Mouse (Mus musculus) kidney, adult 11 months (tissue): ENCODE results near the gene Akt1.

Experiments used
- DNase-seq: peaks from one replicate; pipeline ENCODE4 v3.0.0; 2022

Gene Akt1

DNA sequence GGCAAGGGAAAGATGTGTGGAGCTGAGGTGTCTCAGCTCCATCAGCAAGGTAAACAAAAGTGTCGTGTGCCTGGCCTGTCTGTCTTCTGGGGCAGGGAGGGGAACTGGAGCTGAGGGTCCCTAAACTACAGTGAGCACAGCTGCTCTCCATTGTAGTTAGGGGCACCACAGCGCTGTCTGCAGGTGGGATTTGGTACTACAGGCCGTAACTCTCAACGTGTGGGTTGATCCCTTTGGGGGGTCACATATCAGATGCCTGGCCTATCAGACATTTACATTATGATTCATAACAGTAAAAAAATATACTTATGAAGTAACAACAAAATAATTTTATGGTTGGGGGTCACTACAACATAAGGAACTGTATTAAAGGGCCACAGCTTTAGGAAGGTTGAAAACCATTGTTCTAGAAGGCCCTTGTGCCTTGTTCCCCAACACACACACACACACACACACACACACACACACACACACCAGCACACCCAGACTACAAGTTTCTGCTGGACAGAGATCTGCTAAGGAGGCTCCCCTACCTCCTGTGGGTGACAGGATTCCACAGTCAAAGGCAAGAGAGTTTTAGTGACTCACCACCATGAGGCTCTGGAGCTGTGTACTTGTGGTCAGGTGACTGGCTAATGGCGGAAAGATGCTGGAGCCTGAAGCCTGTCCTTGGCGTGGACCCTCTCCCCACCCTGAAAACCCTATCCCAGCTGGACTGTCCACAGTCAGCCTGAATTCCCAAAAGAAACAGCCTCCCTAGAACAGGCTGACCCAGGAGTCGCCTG, 47.4 kb downstream of the Akt1 start:
- no peak for DNase-seq

DNA sequence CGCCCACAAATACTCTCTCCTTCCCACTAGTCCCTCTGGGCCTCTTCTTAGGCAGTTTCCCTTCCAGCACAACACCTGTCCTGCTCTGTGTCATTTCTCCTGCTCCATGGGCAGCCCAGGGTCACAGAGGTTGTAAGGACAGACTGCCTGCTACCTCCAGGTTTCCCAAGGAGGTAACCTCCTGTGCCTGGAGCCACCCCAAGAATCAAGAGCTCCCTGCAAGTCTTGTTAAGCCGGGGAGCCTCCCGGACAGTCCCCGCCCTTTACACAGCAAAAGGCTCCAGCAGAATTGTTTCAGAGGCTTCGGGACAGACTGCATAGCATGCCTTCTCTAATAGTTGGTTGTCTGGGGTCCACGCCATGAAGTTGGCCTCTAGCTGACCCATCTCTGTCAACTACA, 48.2 kb downstream of the Akt1 start:
- DNase-seq = no peak

DNA sequence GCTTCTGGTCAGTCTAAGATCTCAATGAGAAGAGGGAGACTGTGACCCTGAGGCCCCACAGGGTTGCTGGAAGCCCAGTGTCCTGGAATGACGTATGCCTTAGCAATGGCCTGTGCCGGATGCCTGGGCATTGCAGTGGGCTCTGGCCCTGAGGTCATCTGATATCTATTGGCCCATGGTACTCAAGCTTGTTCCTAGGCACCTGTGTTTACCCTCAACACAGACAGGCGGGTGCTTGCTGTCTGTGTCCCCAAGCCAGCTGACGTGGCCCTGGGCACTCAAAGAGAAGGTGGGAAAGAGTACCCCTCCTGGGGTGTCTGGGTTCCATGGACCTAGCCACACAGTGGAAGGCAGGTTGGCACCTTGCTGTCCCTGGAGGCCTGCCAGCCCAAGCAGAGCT, 49.0 kb downstream of the Akt1 start:
- no peak for DNase-seq

DNA sequence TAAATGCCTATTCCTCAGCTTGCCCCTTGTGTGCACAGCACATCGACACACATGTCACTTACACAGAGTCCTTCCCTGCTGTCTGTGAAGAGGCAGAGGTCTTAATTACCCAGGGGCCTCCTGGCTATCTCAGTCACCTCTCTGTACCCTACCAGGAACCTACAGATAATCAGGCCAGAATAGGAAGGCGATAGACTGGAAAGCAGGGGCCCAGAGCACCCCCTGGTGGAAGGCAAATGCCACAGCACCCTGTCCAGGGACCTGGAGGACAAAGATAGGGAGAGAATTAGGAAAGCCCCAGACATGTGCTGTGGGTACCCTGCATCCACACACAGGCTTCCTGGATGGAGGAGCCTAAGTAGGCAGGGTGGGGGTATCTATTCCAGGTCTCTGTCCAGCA, 50.9 kb downstream of the Akt1 start:
- no peak for DNase-seq

DNA sequence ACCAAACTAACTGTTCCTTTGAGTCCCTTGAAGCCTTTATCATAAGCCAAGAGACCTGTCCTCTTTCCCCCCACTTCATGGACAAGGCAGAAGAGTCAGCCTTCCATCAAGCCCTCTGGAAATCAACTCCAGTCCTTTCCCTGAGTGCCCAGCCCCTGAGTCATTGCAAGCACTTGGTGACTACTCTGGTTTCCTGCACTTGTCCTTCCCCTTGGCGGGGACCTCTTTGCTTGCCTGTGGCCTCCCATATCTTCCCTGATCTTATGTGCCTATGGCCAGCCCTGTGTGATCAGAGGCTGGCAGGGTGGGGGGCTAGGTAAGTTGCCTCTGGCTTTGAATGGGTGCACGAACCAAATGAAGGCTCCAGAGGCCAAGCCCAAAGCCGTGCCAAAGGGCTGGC, 52.8 kb downstream of the Akt1 start:
- no peak for DNase-seq

DNA sequence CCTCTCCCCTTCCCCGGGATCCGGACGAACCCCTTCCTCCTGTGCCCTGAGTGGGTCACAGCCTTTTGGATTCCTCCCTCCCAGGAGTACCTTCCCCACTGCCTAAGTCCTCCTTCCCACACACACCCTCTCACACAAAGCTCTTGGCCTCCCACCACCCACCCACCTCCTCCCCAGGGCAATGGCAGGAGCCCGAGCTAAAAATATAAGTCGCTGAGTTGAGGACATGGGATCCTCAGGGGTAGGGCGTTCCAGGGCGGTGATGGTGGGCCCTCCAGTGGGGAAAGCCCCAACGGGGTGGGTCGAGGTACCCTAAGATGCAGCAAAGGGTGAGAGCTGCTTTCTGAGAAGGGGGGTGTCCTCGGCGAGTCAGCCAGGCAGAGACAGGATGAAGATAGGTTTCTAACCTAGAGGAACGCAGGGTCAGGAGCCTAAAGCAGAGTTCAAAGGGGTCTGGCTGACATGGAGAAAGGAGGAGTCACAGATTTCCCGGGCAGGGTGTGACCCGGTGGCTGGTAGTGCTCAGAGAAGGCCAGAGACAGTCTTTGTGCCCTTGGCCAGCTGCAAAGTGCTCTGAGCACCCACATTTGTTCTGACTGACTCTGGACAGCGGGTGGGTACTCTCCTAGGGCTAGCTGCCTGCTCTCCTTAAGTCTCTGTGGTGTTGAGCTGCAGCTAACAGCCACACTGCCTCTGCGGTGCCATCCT, 54.2 kb downstream of the Akt1 start:
- DNase-seq = no peak

DNA sequence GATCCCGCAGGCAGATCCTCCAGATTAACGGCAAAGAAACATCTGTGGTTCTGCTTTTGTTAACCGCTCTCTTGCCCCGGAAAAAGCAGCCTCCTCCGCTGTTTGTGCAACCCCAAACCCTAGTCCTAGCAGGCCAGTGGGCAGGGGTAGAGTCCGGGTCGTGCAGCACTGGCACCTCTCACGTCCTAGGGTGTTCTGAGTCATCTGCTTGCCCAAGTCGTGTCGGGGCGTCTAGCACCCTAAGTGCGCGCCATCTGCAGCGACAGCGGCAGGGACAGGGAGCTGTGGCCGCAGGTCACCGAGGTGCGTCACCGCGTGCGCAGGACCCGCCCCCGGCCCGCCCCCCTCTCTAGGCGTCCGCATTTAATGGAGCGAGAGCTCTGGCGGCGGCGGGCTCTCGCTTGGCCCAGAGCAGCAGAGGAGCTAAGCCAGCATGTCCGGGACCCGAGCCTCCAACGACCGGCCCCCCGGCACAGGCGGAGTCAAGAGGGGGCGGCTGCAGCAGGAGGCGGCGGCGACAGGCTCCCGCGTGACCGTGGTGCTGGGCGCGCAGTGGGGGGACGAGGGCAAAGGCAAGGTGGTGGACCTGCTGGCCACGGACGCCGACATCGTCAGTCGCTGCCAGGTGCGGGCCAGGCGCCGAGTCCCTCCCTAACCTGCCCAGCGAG, 54.9 kb downstream of the Akt1 start, which contains the start of gene Adssl1:
TSS of gene Adssl1 (plus strand) at position 360 of the 668 bp plus-strand sequence.
- DNase-seq = peak; percentile 59

DNA sequence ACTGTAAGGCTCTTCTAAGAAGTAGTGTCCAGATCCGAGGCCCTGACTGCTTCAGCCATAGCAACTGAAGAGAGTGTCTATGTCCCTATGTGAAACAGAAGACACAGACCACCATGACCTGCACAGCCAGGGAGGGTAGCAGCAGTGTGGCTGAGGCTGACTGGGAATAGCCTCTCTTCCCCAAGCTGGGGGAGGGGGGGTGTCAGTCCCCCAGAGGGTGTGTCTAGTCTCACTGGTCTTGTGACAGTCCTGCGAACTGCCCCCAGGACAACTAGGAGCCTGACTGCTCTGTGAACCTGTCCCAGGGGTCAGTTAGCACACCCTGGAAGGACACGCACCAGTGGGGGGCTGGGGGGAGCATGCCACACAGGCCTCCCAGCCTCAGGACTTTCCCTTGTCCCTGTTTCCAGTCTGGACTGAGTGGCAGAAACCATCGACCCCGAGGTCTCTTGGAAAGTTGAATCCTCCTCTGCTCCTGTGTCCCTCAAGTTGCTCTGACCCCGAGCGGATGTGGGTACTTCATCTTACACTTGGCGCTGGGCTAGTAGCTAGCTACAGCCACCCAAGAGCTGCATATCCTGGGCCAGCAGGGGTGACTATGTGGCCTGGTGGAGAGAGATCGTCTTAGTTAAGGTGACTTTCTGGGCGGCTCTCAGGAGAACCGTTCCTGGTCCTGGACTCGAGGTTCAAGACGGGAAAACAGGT, 55.6 kb downstream of the Akt1 start:
- peak; percentile 66 for DNase-seq

DNA sequence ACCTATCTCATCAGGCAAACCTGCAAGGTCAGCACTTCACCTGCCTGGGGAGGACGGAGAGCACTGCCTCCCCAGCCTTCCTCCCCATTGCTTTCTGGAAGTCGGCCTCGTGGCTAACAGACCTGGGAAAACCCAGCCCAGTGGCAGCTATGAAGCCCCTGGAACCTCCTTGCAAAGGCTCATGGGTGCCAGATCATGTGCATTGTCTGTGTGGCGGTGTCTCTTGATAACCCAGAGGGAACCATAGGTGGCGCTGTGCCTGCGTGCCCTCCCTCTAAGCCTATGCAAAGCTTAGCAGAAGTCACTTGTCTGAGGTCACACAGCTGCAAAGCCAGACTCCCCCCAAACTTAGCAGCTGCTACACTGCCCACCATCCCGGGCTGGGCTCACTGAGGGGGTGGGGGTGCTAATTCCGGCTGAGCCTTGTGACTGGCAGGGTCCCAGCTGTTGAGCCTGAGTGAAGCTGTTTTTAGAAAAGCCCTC, 56.7 kb downstream of the Akt1 start:
- peak; percentile 69 for DNase-seq

DNA sequence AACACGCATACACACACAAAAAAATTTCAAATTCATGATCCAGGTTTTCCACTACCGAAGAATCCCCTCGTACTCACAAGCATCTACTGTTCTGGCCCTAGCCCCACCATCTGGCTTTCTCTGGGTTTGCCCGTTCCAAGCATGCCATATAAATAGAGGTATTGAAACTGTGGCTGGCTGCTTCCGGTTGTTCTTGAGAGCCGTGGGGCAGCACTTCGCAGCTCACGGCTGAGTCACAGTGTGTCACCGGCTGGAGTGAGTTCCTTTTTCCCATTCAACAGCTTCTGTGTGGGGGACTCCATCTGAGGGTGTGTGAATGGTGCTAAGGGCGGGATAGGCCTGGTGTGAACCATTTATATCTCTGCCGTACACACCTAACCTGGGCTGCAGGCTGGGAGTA, 57.5 kb downstream of the Akt1 start:
- DNase-seq = no peak

DNA sequence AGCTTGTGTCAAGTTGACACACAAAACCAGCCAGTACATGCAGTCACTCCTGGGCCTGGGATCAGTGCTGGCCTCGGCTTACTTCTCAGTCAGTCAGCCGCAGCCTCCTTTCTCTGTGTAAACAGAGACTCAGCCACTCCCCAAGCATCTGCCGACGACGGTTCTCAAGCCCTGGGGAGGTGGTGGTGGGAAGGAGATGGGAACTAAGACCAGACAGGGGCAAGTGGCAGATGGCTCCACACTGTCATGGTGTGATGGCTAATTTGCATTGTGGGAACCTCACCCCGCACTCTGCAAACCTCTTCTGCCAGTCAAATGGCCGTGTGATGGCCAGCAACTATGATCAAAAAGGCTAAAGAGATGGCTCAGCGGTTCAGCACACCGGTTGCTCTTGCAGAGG, 58.0 kb downstream of the Akt1 start:
- no peak for DNase-seq

DNA sequence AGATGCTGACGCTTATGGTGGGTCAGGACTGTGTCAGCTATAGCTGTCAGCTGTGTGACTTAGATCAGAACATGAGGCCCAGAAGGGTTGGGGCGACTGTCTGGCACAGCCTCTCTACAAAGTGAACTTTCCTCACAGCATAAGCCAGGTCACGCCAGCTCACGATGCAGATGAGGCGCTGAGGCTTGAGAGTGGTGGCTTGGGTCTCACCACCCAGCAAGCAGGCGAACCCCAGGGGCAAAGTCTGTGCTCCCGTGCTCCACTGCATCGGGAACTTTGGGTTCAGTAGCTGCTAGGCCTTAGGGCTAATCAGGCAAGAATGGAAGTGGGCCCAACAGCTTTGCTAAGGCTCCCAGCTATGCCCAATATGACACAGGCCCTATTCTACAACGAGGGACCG, 65.7 kb downstream of the Akt1 start:
- DNase-seq = peak; percentile 40

DNA sequence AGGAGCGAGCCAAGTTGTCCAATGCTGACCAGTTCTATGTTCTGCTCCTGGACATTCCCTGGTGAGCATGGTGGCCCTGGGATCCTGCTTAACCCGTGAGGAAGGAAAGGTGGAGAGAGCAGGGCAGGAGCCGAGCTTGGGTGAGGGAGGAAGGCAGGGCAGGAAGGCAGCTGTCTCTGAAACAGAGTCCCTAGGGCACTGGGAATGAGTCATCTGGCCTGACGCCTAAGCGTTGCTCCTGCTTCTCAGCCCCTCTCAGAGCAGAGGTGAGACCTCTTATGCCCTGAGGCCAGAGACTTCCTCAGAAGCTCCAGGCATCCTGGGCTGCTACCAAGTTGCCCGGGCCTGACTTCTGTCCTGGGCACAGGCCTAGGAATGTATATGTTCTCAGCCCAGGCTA, 67.7 kb downstream of the Akt1 start:
- DNase-seq = no peak

DNA sequence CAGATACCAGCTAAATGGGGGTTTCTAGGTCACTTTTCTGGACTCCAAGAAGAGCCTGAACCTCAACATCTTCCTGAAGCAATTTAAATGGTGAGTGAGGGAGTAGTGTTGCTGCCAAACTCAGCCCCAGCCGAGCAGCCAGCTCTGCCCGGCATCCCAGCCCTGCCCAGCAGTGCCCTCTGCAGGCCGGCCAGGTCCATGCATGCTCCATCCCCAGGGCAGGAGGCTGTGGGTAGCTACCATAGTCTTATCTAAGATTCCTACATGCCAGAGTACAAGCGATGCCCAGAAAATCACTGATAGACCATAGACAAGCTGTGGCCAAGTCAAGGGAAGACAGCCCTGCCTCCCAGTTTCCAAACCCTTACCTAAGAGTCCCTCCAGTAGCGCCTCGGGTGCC, 68.9 kb downstream of the Akt1 start:
- peak; percentile 46 for DNase-seq

DNA sequence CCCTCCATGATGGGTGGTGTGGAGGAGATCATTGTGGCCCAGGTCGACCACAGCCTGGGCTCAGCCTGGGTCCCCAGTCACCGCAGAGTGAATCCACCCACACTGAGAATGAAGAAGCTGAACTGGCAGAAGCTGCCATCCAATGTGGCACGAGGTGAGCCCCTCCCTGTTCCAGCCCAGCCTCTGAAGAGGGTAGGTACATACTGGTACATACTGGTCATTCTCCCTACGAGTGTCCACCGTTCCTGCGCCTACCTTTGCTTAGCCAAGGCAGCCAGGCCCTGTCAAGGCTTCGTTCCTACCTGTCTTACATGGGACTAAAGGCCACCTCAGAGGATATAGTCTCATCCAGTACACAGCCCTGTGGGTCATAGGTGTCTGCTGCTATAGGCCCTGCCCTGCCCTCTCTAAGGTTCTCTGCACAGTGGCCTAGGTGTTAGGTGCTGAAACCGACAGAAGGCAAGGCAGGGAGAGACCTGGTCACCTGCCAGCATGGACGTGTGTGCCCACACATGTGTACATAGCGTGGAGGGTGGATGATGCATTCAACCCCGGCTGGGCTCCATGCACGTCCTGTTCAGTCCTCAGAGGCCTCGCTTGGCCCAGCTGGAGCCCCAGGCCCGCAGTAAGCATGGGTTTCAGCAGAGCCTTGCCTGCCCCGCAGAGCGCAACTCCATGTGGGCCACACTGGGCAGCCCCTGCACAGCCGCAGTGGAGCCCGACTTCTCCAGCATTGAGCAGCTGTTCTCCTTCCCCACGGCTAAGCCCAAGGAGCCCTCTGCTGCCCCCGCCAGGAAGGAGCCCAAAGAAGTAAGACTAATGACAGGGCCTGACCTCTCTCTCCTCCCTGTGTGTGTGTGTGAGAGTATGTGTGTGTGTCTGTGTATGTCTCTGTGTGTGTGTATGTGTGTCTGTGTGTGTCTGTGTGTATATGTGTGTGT, 69.7 kb downstream of the Akt1 start:
- DNase-seq = no peak

DNA sequence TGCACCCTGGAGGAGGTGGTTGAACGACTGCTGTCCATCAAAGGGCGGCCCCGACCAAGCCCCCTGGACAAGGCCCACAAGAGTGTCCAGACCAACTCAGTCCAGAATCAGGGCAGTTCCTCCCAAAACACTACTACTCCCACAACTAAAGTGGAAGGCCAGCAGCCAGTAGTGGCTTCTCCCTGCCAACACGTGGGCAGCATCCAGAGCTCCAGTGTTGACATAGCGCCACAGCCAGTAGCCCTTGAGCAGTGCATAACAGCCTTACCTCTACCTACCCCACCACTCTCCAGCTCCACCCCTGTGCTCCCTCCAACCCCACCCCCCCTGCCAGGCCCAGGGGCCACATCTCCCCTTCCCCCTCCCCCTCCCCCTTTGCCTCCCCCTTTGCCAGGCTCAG, 70.7 kb downstream of the Akt1 start:
- DNase-seq = no peak
